Mouse (Mus musculus) heart, postnatal 0 days (tissue): ENCODE results near the gene Frat2. TPM values are rescaled to one million over a fixed set of nuclear protein-coding genes. Genes with fewer than 3 reads are reported as not detected.

Experiments used
- ATAC-seq: fragments of 200-750 bp; cut with Nextera tagmentation; 2 replicates; pipeline ENCODE4 v1.8.0; 2017; ENCODE audit warnings: low read depth, moderate number of reproducible peaks, moderate library complexity; ENCODE audit not compliant: insufficient read depth
- DNase-seq: peaks from one replicate; pipeline ENCODE4 v3.0.0-alpha.2; 2016; ENCODE audit warnings: low spot score
- H3K27ac ChIP-seq: fragments of 300-500 bp; sonication (generic); 2 replicates; pipeline ENCODE4 v1.5.1; 2014; ENCODE audit warnings: low read depth, mild to moderate bottlenecking
- H3K27me3 ChIP-seq: fragments of 300-500 bp; sonication (generic); 2 replicates; pipeline ENCODE4 v1.6.1; 2014; ENCODE audit warnings: low read length, mixed read lengths; ENCODE audit not compliant: control insufficient read depth, insufficient read depth
- H3K36me3 ChIP-seq: fragments of 300-500 bp; sonication (generic); replicated peaks from 2 replicates; pipeline ENCODE4 v1.6.1; 2014; ENCODE audit warnings: low read length, mixed read lengths; ENCODE audit not compliant: control insufficient read depth, insufficient read depth
- H3K4me1 ChIP-seq: fragments of 300-500 bp; sonication (generic); 2 replicates; pipeline ENCODE4 v1.6.1; 2014; ENCODE audit warnings: antibody characterized with exemption; ENCODE audit not compliant: control insufficient read depth, insufficient read depth
- H3K4me2 ChIP-seq: fragments of 300-500 bp; sonication (generic); 2 replicates; pipeline ENCODE4 v1.6.1; 2014; ENCODE audit warnings: low read depth, mild to moderate bottlenecking, low read length, moderate library complexity
- H3K4me3 ChIP-seq: fragments of 300-500 bp; sonication (generic); 2 replicates; pipeline ENCODE4 v1.5.1; 2014; ENCODE audit warnings: low read depth, low read length
- H3K9ac ChIP-seq: fragments of 300-500 bp; sonication (generic); replicated peaks from 2 replicates; pipeline ENCODE4 v1.6.1; 2014; ENCODE audit warnings: low read depth, low read length, mixed read lengths
- H3K9me3 ChIP-seq: fragments of 300-500 bp; sonication (generic); replicated peaks from 2 replicates; pipeline ENCODE4 v1.6.1; 2016; ENCODE audit warnings: low read length; ENCODE audit not compliant: control insufficient read depth
- CTCF ChIP-seq: IDR thresholded peaks from 2 replicates; pipeline ENCODE4 v1.5.1; 2016; ENCODE audit warnings: antibody characterized with exemption, control low read depth, low read depth
- EP300 ChIP-seq: IDR thresholded peaks from 2 replicates; pipeline ENCODE4 v1.6.1; 2016; ENCODE audit warnings: antibody characterized with exemption, low read depth
- WGBS: fragments of 180-500 bp; shearing (Covaris S2); extraction: QIAGEN DNeasy Blood & Tissue Kit; methylation state at CpG from one replicate; pipeline ENCODE4 v1.1.7; 2014; 5-methylcytosine and 5-hydroxymethylcytosine counted together
- polyA plus RNA-seq: library from polyadenylated mRNA; unstranded; fragments of >200 nt; fragmentation: Nextera tagmentation; extraction: Ambion mirVana; gene quantifications from 2 replicates; pipeline ENCODE4 v1.2.1, GENCODE M21; 2015
- total RNA-seq: library from RNA; depleted of rRNA; stranded (reverse); fragments of >200 nt; gene quantifications from 2 replicates; pipeline ENCODE4 v1.2.3, GENCODE M21; 2014; ENCODE audit warnings: low replicate concordance

Frat2 gene
- total and polyA plus RNA-seq, 2 experiments from 2014 or later: 1.4 to 5.6 TPM

- 92% methylated on average over 8 of the region's 8 CpGs for WGBS
- Histone ChIP-seq H3K4me2 (no peak overlapping the region), H3K4me1 (no peaks in the 10 kb centered on the region), H3K27me3 (no peaks in the 10 kb centered on the region), H3K36me3 (peaks cover 71% of the 10 kb centered on the region), H3K27ac (no peak overlapping the region), H3K9ac (no peak overlapping the region), H3K9me3 (no peaks in the 10 kb centered on the region), H3K4me3 (no peak overlapping the region)
- no peak for DNase-seq
- no peak for TF ChIP-seq CTCF
- TF ChIP-seq EP300: no peak
- no peak for ATAC-seq
These were observed 18.8 kb upstream of the Frat2 start for GRCm38 (mm10) chr19:41866707-41867106.

DNA sequence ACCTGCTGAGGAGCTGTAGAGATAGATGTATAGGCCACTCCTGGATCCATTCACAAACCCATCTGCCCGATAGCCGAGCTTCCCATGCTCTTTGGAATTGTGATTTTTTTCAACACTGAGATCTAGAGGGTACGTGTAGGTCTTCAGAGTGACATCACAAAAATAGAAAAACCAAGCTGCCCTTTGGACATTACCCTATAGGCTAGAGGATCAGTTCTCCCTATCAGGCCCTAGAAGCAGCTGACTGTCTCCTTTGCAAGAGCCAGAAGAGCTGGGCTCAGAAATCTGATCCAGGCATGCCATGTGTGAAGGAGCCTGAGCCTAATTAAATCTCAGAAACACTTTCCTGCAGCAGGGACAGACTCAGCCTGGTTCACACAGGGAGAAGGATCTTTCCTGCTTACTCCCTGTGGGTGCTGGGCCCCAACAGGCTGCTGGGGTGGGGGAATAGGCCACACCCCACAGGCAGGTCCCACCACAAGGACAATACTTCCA is 9.9 kb upstream of the Frat2 start:
- H3K9ac ChIP-seq: no peak overlapping the region
- WGBS: 63% methylated on average over 3 of the region's 3 CpGs
- no peak for DNase-seq
- peaks cover 13% of the 10 kb centered on the region; the same call in 1 of the 2 replicates for H3K36me3 ChIP-seq
- no peak overlapping the region for H3K4me2 ChIP-seq
- H3K4me1 ChIP-seq: no peaks in the 10 kb centered on the region
- no peaks in the 10 kb centered on the region for H3K9me3 ChIP-seq
- TF ChIP-seq CTCF (no peak), EP300 (no peak)
- ATAC-seq: no peak
- H3K4me3 ChIP-seq: no peak overlapping the region
- no peaks in the 10 kb centered on the region for H3K27me3 ChIP-seq
- H3K27ac ChIP-seq: no peak overlapping the region

GRCm38 (mm10) chr19:41857086-41857762 is 9.3 kb upstream of the Frat2 start:
- Histone ChIP-seq H3K27ac (no peak overlapping the region), H3K9me3 (no peaks in the 10 kb centered on the region), H3K4me1 (no peaks in the 10 kb centered on the region), H3K36me3 (peaks cover 7% of the 10 kb centered on the region; the same call in 1 of the 2 replicates), H3K4me3 (no peak overlapping the region), H3K9ac (no peak overlapping the region), H3K27me3 (no peaks in the 10 kb centered on the region), H3K4me2 (no peak overlapping the region)
- DNase-seq (no peak), ATAC-seq (no peak; the same call in 1 of the 2 replicates)
- 53% methylated on average over 5 of the region's 5 CpGs for WGBS
- TF ChIP-seq CTCF (no peak), EP300 (no peak)

- Histone ChIP-seq H3K27me3 (no peaks in the 10 kb centered on the region), H3K36me3 (no peaks in the 10 kb centered on the region), H3K9ac (no peak overlapping the region), H3K4me3 (no peak overlapping the region), H3K4me2 (no peak overlapping the region), H3K9me3 (no peaks in the 10 kb centered on the region), H3K27ac (no peak overlapping the region), H3K4me1 (no peaks in the 10 kb centered on the region)
- DNase-seq: no peak
- 65% methylated on average over 4 of the region's 4 CpGs for WGBS
- TF ChIP-seq CTCF (no peak), EP300 (no peak)
- no peak for ATAC-seq
These were observed 4.5 kb upstream of the Frat2 start for GRCm38 (mm10) chr19:41852423-41852822.

DNA sequence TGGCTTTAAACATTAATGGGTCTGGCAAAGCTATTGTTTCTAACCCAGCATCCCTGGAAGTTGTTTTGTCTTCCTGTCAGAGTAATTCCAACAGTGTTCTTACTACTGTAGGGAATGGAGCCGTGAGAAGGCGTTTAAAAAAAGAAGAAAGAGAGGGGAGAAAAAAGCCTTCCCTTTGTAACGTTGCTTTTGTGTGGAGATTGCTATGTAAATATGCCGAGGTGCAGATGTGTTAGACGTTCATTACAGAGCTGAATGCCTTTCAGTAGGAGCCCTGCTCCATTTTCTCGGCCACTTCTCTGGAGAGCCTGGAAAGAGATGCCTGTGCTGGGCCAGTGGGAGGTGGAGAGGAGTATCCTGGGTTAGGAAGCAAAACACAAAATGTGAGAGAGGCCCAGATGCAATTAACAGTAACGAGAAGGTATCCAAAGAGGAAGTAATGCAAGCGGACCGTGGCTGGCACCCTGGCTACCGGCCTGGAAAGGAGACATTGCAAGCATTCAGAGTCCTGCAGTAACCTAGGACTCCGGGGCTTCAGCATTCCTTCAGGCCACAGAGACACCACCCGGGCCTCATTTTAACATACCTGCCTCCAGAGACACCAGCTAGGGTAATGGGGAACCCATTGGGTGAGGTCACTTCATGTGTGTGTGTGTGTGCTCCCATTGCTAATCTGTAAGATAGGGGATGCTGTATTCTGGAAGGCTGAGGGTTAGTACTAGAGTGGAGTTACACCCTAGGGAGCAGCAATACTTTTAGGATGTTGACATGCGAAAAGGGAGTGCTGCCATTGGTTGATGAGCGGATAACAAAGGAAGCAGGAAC is 3.0 kb upstream of the Frat2 start:
- no peaks in the 10 kb centered on the region for H3K9me3 ChIP-seq

More for the DNA sequence above, 3.0 kb upstream of the Frat2 start:
- ATAC-seq: no peak
- no peak for DNase-seq
- Histone ChIP-seq H3K9ac (no peak overlapping the region), H3K4me1 (0 out of 2 replicates have a peak, but pooled peaks cover 6% of the 10 kb centered on the region), H3K36me3 (no peaks in the 10 kb centered on the region), H3K27ac (peak overlapping the region; percentile 20; the same call in 1 of the 2 replicates), H3K27me3 (no peaks in the 10 kb centered on the region), H3K4me3 (no peak overlapping the region), H3K4me2 (no peak overlapping the region)
- 38% methylated on average over 14 of the region's 14 CpGs for WGBS
- no peak for TF ChIP-seq EP300
- TF ChIP-seq CTCF: no peak
